Mouse (Mus musculus) liver, embryonic 12.5 days (tissue): ENCODE data around the gene Scn5a. TPM values are rescaled to one million over a fixed set of nuclear protein-coding genes. Genes with fewer than 3 reads are reported as not detected.

Source experiments
- ATAC-seq: fragments of 200-750 bp; cut with Nextera tagmentation; 2 replicates; pipeline ENCODE4 v1.8.0; 2017; ENCODE audit warnings: moderate number of reproducible peaks, mild to moderate bottlenecking, moderate library complexity
- H3K27ac ChIP-seq: fragments of 300-500 bp; sonication (generic); 2 replicates; pipeline ENCODE4 v1.5.1; 2016; ENCODE audit warnings: mild to moderate bottlenecking
- H3K27me3 ChIP-seq: fragments of 300-500 bp; sonication (generic); replicated peaks from 2 replicates; pipeline ENCODE4 v1.6.1; 2016; ENCODE audit warnings: mild to moderate bottlenecking, moderate library complexity
- H3K36me3 ChIP-seq: fragments of 300-500 bp; sonication (generic); 2 replicates; pipeline ENCODE4 v1.6.1; 2016; ENCODE audit warnings: mild to moderate bottlenecking, moderate library complexity
- H3K4me1 ChIP-seq: fragments of 300-500 bp; sonication (generic); 2 replicates; pipeline ENCODE4 v1.6.1; 2016
- H3K4me2 ChIP-seq: fragments of 300-500 bp; sonication (generic); 2 replicates; pipeline ENCODE4 v1.6.1; 2016; ENCODE audit warnings: mild to moderate bottlenecking, moderate library complexity
- H3K4me3 ChIP-seq: fragments of 300-500 bp; sonication (generic); 2 replicates; pipeline ENCODE4 v1.5.1; 2016; ENCODE audit warnings: mild to moderate bottlenecking, moderate library complexity
- H3K9ac ChIP-seq: fragments of 300-500 bp; sonication (generic); 2 replicates; pipeline ENCODE4 v1.6.1; 2016; ENCODE audit warnings: mild to moderate bottlenecking, moderate library complexity
- H3K9me3 ChIP-seq: fragments of 300-500 bp; sonication (generic); replicated peaks from 2 replicates; pipeline ENCODE4 v1.6.1; 2016; ENCODE audit warnings: mild to moderate bottlenecking, moderate library complexity
- WGBS: fragments of 180-500 bp; shearing (Covaris S2); methylation state at CpG from one replicate; pipeline ENCODE4 v1.1.7; 2016; ENCODE audit not compliant: insufficient replicate concordance; 5-methylcytosine and 5-hydroxymethylcytosine counted together
- polyA plus RNA-seq: library from polyadenylated mRNA; unstranded; fragments of >200 nt; fragmentation: Nextera tagmentation; extraction: Ambion mirVana; gene quantifications from 2 replicates; pipeline ENCODE4 v1.2.1, GENCODE M21; 2016

The Scn5a gene
- polyA plus RNA-seq, 1 experiment from 2014 or later = 0.02 TPM

DNA sequence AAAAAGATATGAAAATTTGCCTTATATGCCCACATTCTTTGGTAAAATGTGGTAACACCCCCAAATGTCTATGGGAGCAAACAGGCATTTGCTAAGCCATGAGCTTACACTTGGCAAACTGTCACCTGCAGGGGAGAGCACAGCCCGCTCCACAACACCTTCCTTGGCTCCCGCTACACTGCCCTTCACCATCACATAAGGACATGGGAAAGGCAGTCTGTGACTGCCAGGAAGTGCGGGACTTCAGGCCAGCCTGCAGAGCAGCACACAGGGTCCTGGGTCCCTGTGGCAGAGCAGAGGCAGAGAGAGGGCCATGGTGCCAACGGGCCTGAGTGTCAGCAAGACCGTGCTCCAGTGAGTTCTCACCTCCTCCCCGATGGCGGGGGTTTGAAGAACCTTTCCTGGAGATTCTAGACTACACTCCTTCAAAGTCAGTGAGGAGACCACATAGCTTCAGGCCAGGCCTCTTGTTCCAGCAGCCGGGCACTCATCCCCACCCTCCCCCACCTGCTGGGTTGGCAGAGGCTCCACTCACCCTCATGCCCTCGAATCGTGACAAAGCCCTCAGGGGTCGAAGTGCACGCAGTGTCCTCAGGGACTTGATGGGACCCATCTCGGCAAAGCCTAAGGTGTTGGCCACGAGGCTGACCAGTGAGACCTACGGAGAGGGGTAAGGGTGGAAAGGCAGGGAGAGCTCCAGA, 81.1 kb downstream of the Scn5a start:
- Histone ChIP-seq H3K27me3 (no peaks in the 10 kb centered on the region), H3K4me2 (no peak overlapping the region), H3K9ac (no peak overlapping the region), H3K4me3 (no peak overlapping the region), H3K4me1 (no peaks in the 10 kb centered on the region), H3K27ac (no peak overlapping the region), H3K9me3 (no peaks in the 10 kb centered on the region), H3K36me3 (no peaks in the 10 kb centered on the region)
- 81% methylated on average over 15 of the region's 15 CpGs for WGBS
- no peak for ATAC-seq

DNA sequence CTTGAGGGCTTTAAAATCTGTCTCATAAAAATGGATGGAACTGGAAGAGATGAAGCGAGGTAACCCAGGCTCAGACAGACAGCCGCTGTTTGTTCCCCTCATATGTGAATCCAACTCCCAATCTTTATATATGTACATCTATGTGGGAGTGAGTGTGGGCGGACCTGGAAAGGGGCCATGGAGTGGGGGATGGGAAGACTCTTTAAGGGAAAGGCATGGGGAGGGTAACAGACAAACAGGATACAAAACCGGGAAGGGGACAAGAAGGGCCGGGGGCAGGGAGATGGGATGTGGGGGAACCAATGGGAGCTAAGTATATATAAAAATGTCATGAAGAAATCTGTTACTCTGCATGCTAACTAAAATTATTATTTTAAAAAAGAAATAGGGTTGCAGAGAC, 81.9 kb downstream of the Scn5a start:
- Histone ChIP-seq H3K9me3 (no peaks in the 10 kb centered on the region), H3K36me3 (no peaks in the 10 kb centered on the region), H3K4me1 (no peaks in the 10 kb centered on the region), H3K4me2 (no peak overlapping the region), H3K27ac (no peak overlapping the region), H3K27me3 (no peaks in the 10 kb centered on the region), H3K9ac (no peak overlapping the region), H3K4me3 (no peak overlapping the region)
- ATAC-seq = no peak
- WGBS = 54% methylated on average over 5 of the region's 5 CpGs

DNA sequence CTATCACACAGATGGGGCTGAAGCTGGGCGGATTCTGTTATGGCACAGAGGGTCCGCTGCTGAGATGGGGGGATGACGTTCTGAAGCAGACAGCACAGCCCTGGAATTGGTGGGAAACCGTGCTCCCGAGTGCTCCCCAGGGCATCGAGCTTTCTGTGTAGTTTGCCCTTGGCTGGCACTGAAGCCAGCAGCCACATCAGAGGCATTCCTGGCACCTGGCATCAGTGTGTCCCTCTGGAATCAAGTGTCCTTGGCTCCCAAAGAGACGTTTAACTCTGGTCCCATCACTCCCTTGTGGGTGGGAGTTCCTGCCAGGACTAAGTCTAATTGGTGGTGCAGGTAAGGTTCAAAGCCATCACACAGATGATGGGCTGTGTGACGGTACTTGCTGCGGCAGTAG, 82.5 kb downstream of the Scn5a start:
- WGBS = 76% methylated on average over 9 of the region's 9 CpGs
- no peaks in the 10 kb centered on the region for H3K9me3 ChIP-seq
- no peaks in the 10 kb centered on the region for H3K4me1 ChIP-seq
- H3K4me3 ChIP-seq = no peak overlapping the region
- no peak for ATAC-seq
- no peak overlapping the region for H3K27ac ChIP-seq
- H3K9ac ChIP-seq = no peak overlapping the region
- no peak overlapping the region for H3K4me2 ChIP-seq
- no peaks in the 10 kb centered on the region for H3K36me3 ChIP-seq
- no peaks in the 10 kb centered on the region for H3K27me3 ChIP-seq

DNA sequence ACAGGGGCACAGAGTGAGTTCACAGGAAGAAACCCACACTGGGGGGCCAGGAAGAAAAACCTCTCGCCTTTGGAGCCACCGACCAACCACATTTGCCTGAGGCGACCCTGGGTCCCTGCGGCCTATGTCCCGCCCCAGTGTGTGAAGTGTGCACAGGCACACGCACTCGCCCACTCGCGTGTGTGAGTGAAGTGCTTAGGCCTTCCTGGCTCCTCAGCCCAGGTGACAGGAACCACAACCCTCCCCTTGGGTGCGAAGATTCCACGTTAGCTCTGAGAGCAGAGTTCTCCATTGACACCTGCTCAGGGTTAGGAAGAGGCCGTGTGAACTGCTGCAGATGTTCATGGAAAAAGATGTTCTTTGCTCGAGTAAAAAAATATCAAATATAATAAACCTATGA, 93.9 kb downstream of the Scn5a start:
- ATAC-seq = no peak
- Histone ChIP-seq H3K9me3 (no peaks in the 10 kb centered on the region), H3K4me3 (no peak overlapping the region), H3K27ac (no peak overlapping the region), H3K27me3 (no peaks in the 10 kb centered on the region), H3K4me2 (no peak overlapping the region), H3K4me1 (no peaks in the 10 kb centered on the region), H3K36me3 (no peaks in the 10 kb centered on the region), H3K9ac (no peak overlapping the region)
- 80% methylated on average over 13 of the region's 13 CpGs for WGBS

DNA sequence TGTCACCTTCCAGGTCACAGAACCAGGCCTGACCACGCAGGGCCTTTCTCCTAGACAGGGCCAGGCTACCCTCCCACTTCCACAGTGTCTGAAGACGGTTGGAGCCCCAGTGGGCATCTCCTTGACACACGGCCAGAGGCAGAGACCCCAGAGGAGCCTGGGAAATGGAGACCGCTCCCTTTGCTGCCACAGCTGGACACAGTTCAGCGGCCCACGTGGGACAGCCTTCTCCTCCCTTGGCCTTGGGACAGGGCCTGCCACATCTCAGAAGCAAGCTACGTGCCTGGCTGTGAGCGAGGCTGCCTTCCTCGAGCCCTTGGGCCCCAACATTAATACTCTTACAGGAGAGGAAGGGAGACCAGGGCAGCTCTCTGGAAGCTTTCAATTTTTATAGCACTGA, 94.4 kb downstream of the Scn5a start:
- Histone ChIP-seq H3K4me1 (no peaks in the 10 kb centered on the region), H3K4me3 (no peak overlapping the region), H3K9me3 (no peaks in the 10 kb centered on the region), H3K27ac (no peak overlapping the region), H3K9ac (no peak overlapping the region), H3K4me2 (no peak overlapping the region), H3K36me3 (no peaks in the 10 kb centered on the region), H3K27me3 (no peaks in the 10 kb centered on the region)
- WGBS = 67% methylated on average over 9 of the region's 9 CpGs
- ATAC-seq = no peak

DNA sequence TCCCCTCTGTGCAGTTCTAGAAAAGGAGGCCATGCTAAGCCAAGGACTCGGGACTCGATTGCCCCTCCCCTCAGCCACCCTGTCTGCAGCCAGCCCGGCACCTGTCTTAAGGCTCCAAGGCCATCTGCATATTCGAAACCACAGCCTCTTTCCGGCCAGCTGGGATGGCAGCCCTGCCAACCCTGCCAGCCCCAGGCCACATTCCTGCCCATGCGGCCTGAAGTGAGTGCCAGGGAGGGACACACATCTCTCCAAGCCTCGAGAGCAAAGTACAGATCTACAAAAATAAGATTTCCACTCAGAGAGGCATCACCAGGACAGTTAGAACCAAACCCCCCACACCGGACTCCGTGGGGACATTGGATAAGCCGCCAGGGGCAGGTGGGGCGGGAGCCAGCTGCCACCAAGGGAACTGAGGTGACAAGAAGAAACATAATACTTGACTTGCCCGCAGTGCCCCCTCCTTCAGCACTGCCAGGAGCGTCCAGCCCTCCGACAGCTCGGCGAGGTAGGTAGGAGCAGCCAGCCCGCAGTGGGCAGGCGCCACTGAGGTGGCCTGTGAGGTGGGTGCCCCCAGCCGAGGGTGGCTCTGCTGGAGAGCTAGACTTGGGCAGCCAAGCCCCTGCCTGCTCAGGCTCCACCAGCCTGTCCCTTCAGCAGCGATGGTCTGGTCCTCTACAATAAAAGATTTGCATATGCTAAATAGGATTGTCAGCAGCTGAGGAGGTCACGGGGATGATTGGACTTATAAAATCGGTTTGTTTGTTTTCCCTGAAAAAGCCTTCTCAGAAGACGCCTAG, 95.1 kb downstream of the Scn5a start:
- Histone ChIP-seq H3K36me3 (no peaks in the 10 kb centered on the region), H3K9ac (no peak overlapping the region), H3K4me2 (no peak overlapping the region), H3K27me3 (no peaks in the 10 kb centered on the region), H3K27ac (no peak overlapping the region), H3K4me1 (no peaks in the 10 kb centered on the region), H3K9me3 (no peaks in the 10 kb centered on the region), H3K4me3 (no peak overlapping the region)
- 54% methylated on average over 23 of the region's 23 CpGs for WGBS
- ATAC-seq = no peak

DNA sequence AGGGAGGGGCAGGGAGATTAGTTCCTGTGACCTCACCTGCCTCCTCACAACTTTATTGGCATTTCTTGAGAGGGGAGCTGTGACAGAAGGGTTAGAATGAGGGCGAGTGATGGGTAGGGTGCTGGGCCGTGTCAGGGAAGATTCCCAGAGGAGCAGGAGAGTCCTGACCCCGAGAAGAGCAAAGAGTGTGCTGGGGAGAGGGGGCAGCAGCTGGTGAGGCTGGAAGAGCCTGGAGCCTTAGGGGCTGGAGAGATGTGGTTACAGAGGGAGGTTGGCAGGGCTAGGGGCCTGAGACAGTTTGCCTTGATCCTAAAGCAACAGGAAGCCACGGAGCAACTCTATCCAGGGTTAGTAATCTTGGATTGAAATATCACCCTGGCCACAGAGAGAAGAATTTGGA, 97.2 kb downstream of the Scn5a start:
- H3K4me1 ChIP-seq = no peaks in the 10 kb centered on the region
- no peak overlapping the region for H3K4me2 ChIP-seq
- no peak overlapping the region for H3K4me3 ChIP-seq
- H3K27ac ChIP-seq = no peak overlapping the region
- H3K36me3 ChIP-seq = no peaks in the 10 kb centered on the region
- peaks cover 5% of the 10 kb centered on the region; the same call in 1 of the 2 replicates for H3K27me3 ChIP-seq
- no peak overlapping the region for H3K9ac ChIP-seq
- no peak for ATAC-seq
- 49% methylated on average over 4 of the region's 4 CpGs for WGBS
- no peaks in the 10 kb centered on the region for H3K9me3 ChIP-seq

DNA sequence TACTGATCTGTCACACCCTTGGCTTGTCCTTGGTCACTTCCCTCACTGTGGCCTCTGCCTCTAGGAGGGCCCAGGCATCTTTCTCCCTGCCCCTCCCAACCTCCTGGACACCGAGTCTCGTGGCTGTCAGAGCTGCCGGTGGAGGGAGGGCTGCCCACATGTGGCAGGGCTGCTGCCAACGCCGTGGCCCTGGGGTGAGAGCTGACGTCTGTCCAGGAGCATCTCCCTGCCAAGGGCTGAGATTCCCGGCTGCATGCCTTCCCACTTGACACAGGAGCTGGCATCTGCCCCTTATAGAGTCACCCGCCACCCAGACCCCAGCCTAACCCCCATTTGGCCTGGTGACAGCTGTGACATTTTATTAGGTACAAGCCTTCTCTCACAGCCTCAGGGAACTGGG, 99.5 kb downstream of the Scn5a start:
- Histone ChIP-seq H3K4me2 (no peak overlapping the region), H3K36me3 (no peaks in the 10 kb centered on the region), H3K4me1 (peaks cover 13% of the 10 kb centered on the region; the same call in 1 of the 2 replicates), H3K27ac (no peak overlapping the region), H3K9ac (no peak overlapping the region), H3K27me3 (peaks cover 5% of the 10 kb centered on the region; the same call in 1 of the 2 replicates), H3K9me3 (no peaks in the 10 kb centered on the region), H3K4me3 (no peak overlapping the region)
- ATAC-seq = no peak
- WGBS = 59% methylated on average over 8 of the region's 8 CpGs

DNA sequence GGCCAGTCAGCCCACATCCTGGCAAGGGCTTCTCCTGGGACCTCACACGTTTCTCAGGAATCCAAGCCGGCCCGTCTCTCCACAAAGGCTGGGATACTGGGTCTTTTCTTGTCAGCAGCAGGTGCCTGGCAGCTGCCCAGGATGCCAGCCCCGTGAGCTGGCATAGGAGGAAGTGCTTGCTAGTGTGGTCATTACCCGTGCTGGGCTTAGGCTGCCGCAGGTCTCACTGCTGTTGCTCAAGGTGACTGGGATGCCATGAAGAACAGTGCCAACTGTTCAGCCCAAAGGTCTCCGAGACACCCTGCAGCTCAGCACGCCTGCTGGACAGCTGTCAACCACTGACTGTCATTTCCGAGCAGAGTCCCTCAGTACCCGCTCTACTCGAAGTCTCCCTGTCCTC, 100.5 kb downstream of the Scn5a start:
- Histone ChIP-seq H3K4me3 (no peak overlapping the region), H3K36me3 (no peaks in the 10 kb centered on the region), H3K27me3 (peaks cover 5% of the 10 kb centered on the region; the same call in 1 of the 2 replicates), H3K4me2 (no peak overlapping the region), H3K27ac (no peak overlapping the region), H3K4me1 (peaks cover 22% of the 10 kb centered on the region), H3K9me3 (no peaks in the 10 kb centered on the region), H3K9ac (no peak overlapping the region)
- ATAC-seq = no peak
- WGBS = 69% methylated on average over 11 of the region's 11 CpGs

DNA sequence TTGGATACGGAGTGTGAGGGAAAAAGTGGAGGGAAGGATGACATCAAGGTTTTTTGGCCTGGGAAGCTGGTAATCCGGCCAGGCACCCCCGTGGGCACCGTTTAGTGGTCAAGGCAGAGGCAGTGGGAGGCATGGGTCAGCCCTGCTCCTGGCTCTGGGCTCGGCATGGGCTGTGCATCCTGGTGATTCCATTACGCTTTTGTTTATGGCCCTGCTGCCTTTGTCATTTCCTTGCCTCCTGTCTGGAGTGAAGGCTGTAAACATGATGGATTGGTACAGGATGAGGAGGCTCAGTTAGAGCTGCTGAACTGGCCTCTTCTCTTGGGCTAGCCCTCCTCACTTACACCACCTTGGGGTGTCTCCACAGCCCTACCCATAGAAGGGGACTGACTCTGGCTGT, 101.1 kb downstream of the Scn5a start:
- H3K27me3 ChIP-seq = peaks cover 5% of the 10 kb centered on the region; the same call in 1 of the 2 replicates
- ATAC-seq = 0 out of 2 replicates have a peak, but pooled peaks have one; percentile 19
- 35% methylated on average over 6 of the region's 6 CpGs for WGBS
- H3K4me2 ChIP-seq = no peak overlapping the region
- peaks cover 27% of the 10 kb centered on the region for H3K4me1 ChIP-seq
- H3K36me3 ChIP-seq = no peaks in the 10 kb centered on the region
- no peaks in the 10 kb centered on the region for H3K9me3 ChIP-seq
- H3K9ac ChIP-seq = no peak overlapping the region
- H3K4me3 ChIP-seq = no peak overlapping the region
- H3K27ac ChIP-seq = no peak overlapping the region

DNA sequence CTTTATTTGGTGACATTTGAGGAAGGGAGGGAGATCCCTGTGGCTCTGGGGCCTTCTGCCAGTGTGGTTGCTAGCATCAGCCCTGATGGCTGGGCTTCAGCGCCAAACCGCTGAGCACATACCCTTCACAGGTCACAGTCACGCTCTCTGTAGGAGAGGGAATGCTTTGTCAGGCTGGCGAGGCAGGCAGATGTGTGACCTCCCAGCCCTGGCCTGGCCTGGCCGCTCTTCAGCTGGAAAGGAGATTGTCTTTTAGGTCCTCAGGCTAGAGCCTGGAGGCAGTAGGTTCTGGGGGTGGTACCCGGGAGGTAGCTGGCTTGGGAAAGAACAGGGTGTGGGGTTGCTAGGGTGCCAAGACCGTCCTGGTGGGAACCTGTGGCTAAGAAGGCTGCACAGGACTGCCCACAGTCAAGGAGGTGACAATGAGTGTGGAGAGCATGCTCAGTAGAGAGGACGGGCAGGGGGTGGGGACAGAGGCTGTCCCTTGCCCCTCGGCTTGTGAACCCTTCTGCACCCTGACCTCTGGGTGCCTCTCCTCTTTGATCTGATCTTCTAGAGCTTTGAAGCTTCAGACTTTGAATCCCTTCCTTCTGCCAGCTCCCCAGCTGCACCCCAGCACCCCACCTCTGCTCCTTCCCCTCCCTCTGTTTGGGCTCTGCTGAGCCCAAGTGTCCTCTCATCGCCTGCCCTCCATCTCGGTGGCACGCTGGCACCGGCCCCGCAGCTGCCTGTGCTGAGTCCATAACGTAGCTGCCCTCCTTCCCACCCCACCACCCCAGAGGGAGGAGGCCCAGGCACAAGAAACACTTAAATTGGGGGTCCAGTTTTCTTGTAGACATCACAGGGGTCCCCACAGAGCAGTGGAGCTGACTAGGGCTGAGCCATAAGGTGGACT, 103.9 kb downstream of the Scn5a start:
- no peak for ATAC-seq
- H3K4me2 ChIP-seq = no peak overlapping the region
- 62% methylated on average over 15 of the region's 15 CpGs for WGBS
- peaks cover 4% of the 10 kb centered on the region; the same call in 1 of the 2 replicates for H3K36me3 ChIP-seq
- H3K27me3 ChIP-seq = peaks cover 5% of the 10 kb centered on the region; the same call in 1 of the 2 replicates
- peaks cover 39% of the 10 kb centered on the region for H3K4me1 ChIP-seq
- H3K9ac ChIP-seq = no peak overlapping the region
- no peak overlapping the region for H3K27ac ChIP-seq
- no peaks in the 10 kb centered on the region for H3K9me3 ChIP-seq
- H3K4me3 ChIP-seq = no peak overlapping the region
